Mouse (Mus musculus) cerebellum, postnatal 25 days (tissue): Measurements from ENCODE around the gene Med25.
"Not testable (repeated sequence)": the region's sequence is repeated elsewhere in the genome, so short reads cannot be mapped to it uniquely, and the experiment has no call there.

Experiments
- DNase-seq, 2 experiments: peaks; one replicate each; pipeline ENCODE4 v3.0.0; 2021; ENCODE audit warnings: mixed read lengths in 2 of 2

The Med25 gene

DNA sequence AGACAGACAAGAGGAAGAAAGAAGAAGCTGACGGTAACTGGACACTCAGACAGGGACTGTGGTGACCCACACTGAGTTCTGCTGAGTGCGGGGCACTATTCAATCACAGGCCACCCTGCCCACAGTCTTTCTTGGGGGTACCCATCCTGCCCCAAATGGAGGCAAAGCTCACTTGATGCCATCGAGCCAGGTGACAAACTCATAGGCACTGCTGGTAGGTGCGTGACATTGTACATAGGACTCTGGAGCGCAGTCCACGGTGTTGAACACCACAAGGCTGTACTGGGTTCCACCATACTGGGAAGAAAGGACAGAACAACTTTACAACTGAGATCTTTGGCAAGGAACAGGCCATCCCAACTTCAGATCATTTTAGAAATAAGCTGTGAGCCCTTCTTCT, 901 bp downstream of the Med25 start:
- no peak for DNase-seq

DNA sequence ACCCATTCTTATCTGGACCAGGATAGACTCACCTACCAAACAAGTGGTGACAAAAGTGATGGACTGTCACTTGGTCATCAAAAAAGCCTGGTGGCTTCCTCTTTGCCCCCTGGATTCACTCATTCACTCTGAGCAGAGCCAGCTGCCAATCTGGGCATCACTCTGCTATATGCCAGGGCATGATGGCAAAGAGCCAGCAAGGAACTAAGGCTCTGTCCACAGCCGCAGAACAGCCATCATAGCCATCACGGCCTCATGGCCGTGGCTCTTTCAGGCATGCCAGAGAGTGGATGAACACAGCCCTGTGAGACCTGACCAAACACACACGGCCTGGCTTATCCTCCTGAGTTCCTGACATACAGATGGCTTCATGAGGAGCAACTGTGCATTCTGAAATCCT, 1.8 kb downstream of the Med25 start:
- peak; percentile 19 to 57 for DNase-seq

DNA sequence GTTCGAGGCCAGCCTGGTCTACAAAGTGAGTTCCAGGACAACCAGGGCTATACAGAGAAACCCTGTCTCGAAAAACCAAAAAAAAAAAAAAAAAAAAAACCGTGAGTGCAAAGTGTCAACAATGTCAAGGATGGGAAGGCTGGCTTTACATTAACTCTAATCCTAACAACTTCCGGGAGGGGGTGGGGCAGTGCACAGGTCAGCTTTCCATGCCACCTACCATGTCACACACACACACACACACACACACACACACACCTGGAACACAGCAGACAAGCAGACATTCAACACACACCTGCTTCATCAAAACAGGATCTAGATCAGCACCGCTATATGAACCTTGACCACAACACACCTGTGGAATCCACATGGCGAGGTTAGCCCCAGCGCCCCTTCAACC, 2.3 kb downstream of the Med25 start:
- no peak for DNase-seq

DNA sequence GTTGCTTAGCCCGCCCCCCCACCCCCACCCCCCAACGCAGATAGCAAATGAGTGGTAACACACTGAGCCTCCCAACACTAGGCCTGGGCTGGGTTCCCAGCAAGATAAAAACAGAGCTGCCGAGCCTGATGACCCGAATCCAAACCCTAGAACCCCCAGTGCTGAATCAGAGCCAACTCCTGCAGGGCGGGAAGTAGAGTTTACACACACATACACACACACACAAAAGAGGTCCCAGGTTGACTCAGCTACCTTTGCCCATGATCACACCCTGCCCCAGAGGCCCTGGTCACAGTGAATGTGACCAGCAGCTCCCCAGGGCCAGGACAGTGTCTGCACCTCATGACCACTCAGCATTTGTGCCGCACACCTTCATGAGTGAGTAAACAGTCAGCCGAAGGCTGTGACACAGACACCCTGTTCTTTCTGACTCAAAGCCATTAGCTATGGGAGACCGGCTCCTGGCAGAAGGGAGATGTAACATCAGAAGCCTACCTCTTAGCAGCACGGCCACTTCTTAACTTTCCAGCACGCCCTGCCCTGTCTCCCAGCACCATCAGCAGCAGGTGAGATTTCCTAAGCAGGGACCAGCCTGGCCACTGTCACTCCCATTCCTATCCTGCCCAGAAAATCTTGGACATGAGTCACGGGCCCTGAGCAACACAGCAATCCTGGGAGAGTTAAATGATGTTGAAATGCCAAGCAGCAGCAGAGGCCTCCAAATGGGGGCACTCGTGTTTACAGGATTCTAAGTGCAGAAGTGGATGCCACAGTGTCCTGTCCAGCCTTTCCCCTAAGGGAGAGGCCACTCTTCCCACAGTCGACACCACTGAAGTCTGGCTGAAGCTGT, 4.0 kb downstream of the Med25 start:
- peak in 1 of 2 experiments; percentile 47 for DNase-seq

DNA sequence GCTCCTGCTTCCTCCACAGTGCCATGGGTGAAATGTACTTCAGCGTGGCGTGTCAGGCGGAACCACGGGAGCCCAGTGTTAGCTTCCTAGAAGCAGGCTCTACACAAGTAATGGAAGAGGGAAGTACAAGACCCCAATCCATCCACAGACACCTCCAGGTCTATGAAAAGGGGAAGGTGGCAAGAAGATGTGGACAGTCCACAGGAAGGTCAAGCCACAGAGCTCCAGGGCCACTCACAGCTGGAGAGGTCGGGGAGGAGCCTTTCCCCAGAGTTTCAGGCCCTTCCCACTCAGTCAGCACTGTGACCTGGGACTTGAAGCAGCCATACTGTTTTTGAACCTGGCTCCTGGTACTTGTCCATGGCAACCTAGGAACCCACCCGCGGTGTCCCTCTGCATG, 5.5 kb downstream of the Med25 start:
- DNase-seq: no peak

DNA sequence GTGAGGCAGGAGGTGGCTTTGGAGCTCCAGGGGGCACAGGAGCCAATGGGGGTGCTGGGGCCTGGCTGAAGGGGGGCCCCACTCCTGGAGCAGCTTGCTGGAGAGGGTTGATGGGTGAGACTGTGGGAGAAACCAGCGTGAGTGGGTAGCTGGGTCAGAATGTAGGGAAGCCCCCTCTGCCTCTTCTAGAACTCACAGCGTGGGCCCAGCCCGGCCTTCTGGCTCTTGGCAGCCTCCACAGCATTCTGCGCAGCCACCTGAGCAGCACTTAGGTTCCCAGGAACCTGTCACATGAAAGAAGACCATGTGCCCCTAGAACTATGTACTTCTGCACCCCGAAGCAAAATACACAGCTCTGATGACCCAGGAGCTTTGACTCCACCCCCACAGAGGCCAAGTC, 7.9 kb downstream of the Med25 start:
- DNase-seq: peak; percentile 61 to 64

DNA sequence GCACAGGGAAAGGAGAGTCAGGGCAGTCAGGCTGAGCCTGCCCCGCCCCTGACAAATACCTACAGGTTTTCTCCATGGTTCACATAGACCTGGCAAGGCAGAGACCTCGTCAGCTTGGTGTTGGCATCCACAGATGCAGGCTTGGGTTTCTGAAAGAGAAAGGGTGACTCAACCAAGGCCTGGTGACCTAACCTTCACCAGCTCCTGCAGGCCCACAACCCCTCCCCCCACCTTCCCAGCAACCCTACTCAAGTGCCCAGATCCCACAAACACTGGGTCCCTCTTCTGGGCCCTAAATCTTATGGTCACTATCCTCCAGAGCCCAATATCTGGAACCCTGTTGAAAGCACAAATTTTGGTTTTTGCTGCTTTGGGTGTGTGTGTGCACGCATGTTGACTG, 9.5 kb downstream of the Med25 start:
- no peak for DNase-seq

DNA sequence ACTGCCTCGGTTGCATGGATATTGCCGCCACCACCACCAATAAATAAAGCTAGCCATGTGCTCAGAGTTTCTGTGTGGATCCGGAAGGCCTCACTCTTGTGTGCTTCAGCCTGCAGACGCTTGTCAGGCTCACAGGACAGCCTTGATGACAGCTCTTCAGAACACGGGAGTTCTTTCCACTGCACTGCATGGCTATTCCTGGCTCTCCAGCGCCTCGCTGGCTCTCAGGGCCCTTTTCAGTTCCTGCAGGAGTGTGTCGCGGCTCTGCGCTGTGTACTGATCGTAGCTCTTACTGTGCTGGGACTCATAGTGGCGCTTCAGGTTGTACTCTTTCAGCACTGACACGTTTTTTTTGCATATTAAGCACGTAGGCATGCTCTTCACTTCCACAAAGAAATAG, 14.7 kb downstream of the Med25 start:
- no peak for DNase-seq

DNA sequence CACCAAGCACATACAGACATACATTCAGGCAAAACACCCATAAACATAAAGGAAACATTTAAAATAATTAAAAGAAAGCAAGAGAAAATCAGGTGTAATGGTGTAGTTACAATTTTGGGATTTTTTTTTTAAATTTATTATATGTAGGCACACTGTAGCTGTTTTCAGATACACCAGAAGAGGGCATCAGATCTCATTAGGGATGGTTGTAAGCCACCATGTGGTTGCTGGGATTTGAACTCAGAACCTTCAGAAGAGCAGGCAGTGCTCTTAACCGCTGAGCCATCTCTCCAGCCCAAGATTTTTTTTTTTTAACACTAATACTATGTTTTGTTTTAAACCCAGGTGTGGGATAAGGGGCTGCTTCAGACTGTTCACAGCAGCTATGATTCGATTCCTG, 20.7 kb downstream of the Med25 start:
- not testable (repeated sequence) for DNase-seq

DNA sequence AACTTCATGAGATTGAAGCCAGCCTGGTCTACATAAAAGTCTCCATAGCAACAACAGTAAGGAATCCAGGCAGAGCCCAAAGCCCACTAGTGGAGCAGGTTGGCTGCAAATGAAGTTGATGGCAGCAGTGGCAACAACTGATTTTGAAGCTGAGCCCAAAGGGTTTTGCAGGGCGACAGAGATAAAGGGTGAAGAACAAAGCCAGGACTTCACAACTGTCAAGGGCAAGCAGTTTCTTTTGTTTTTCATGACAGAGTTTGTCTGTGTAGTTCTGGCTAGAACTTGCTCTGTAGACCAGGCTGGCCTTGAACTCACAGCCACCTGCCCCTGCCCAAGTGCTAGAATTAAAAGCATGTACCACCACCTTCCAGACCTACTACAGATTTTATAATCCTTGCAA, 21.3 kb downstream of the Med25 start:
- no peak for DNase-seq

DNA sequence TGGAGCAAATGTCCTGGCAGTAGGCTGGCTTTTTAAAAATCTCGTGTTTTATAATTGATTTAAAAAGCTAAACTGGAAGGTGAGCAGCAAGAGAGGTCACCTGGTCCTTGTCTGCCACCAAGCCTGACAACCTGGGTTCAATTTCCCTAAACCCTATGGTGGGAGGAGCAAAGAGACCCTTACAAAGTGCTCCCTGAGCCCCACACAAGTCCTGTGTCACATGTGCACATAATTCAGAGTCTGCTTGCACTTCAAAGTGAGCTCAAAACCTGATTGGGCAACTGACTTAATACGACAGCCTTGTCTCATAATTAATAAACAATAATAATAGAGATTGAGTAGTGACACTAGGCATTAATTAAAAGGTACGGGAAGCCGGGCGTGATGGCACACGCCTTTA, 21.9 kb downstream of the Med25 start:
- DNase-seq: no peak

DNA sequence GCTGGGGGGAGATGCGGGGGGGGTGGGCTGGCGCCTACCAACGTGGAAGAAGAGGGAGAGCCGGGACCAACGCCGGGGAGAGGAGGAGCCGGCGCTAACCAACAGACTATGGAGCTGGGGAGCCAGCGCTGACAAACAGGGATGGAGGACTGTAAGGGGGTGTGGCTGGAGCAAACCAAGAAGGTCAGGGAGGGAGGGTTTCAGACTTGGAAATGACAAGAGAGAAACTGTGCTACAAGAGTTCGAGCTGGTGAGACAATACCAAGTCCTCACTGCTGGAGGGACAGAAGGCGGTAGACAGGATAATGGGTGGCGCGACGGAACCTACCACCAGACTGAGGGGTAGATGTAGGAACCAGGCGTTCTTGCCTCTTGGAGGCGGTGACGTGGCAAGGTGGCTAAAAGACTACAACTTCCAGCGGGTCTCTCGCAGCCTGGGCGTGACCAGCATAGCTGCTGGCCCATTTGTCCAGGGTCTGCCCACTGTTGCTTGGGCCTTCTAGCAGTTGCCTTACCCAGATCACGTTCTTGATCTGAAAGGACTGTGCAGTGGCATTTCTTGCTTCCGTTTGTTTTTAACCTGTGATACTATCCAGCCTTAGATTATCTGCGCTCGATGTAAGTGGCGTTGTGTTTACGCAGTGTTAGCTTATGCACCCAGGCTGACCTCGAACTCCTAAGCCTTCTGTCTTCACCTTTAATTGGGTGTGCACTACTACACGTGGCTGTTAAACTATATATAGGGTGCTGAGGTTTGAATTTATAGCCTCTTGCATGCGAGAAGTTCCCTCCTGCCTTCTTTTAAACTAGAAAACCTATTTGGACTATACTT, 22.6 kb downstream of the Med25 start, which contains the start of gene Ptov1:
TSS of gene Ptov1 (minus strand) at position 92 of the 832 bp plus-strand sequence.
- peak; percentile 91 to 94 for DNase-seq

DNA sequence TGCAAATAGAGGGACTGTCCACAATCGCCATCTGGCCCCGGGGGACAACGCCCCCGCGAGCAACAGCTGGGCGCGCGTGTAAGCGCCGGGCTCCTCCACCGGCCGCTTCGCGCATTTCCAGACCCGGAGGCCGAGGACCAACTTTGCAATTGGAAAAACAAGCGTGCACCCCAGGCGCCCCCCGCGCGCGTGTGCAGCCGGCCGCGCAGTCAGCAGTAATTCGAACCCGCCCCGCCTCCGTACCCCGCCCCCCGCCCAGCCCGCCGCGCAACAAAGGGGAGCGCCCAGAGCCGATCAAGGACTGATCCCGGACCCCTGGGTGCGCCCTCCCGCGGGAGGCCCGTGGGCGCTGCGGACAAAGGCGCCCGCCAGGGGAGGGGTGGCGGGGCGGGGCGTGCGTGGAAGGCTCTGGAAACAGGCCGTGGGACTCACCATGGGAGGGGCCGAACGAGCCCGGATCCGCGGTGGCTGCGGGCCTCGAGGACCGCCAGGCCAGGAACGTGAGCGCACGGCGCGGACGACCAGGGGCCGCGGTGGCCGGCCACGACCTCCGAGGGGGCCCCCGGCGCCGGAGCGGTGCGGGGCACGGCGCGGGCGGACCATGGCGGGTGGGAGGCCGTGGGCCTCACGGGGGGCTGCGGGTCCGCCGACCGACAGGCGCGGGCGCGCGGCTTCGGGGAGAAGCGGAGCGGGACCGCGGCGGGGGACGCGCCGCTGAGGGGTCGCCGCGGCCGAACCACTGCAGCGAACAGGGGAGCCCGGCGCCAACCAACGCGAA, 23.4 kb downstream of the Med25 start:
- peak; percentile 72 to 79 for DNase-seq

DNA sequence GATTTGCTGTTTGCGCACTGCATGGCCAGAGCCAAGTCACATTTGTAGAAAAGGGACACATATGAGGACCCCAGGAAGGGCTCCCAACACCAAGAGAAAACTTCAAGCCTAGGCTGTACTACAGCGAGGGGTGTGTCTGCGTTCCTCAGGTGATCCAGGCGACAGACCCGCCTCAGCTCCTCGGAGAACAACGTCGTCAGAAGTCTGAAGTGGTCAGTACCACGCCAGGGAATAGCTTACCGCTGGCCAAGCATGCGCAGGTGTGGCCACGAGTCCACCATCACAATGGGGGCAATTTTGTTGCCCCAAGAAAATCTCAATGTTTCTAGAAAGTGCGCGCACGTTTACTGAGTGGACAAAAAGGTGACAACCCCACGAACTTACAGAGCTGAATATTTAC, 24.0 kb downstream of the Med25 start:
- DNase-seq: no peak

DNA sequence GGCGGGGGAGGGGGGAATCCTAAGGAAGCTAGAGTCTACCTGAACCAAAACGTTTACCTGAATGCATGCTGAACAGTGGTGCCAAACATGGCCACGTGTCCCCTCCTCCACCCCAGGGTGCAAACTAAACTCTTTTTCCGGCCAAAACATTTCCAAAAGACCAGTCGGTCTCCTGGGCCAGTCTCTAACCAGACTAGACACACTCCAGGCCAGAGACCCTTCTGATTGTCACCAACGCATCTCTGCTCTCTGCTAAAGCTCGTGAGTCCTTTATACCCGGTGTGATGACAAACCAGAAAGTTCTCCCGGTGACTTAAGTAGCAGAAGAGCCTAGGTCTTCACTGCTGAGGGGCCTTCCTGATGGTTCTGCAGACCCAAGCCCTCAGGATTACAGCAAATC, 24.7 kb downstream of the Med25 start:
- DNase-seq: no peak

DNA sequence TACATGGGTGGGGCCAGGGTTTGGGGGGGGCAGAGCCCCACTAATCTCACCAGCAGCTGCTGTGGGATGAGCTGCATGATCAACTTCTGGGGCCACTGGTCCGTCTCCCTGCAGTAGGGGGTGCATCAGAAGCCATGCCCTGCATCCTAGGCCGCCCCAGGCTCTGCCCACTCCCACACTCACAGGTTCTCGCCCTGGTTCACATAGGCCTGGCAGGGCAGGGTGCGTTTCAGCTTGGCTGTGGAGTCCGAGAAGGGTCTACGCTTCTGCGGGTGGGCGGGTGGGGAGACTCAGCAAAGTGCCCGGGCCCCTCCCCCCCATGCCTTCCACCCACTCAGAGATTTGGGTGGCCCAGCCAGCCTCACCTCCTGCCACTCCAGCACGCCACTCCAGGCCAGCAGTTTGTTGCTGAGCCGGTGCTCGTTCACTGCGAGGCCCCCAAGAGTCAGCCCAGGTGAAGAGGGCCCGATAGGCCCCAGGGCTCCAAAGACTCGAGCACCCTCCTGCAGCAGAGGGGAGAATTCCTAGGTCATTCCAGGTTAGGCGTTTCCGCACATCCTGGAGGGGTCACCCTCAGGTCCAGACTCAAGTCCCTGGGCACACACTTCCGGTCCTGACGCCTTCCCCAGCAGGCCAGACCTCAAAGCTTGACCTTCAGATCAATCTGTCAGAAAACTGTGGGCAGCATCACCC, 25.4 kb downstream of the Med25 start:
- DNase-seq: no peak

DNA sequence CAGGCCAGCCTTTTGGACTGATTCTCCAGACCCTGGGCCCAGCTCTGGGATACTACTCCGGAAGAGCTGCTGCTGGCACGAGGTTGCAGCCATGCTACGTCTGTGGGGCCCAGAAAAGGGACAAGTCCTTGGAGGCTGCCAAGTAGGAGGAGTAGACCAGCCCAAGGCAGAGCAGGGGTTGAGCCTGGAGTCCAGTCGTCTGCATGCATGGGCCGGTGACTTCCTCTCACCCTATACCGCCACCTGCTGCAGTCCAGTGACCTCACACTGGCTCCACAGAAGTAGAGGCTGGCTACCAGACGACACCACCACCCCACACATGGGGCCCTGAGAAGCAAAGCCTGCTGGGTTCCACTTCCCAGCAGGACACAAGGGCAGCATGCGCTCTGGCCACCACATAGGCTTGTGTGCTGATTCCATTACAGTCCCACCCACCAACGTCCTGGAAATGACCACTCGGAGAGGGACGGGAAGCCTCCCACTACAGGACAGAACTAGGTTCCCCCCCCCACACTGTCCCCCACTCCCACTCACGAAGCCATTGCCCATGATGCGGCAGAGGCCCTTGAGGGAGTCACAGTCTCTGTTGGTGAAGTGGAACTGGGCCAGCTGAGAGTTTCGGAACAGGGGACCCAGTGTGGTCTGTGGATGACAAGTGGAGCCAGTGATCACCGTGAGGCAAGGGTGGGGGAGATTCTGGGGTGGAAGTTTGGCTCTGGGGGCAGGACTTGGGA, 26.1 kb downstream of the Med25 start:
- peak in 1 of 2 experiments; percentile 60 for DNase-seq

DNA sequence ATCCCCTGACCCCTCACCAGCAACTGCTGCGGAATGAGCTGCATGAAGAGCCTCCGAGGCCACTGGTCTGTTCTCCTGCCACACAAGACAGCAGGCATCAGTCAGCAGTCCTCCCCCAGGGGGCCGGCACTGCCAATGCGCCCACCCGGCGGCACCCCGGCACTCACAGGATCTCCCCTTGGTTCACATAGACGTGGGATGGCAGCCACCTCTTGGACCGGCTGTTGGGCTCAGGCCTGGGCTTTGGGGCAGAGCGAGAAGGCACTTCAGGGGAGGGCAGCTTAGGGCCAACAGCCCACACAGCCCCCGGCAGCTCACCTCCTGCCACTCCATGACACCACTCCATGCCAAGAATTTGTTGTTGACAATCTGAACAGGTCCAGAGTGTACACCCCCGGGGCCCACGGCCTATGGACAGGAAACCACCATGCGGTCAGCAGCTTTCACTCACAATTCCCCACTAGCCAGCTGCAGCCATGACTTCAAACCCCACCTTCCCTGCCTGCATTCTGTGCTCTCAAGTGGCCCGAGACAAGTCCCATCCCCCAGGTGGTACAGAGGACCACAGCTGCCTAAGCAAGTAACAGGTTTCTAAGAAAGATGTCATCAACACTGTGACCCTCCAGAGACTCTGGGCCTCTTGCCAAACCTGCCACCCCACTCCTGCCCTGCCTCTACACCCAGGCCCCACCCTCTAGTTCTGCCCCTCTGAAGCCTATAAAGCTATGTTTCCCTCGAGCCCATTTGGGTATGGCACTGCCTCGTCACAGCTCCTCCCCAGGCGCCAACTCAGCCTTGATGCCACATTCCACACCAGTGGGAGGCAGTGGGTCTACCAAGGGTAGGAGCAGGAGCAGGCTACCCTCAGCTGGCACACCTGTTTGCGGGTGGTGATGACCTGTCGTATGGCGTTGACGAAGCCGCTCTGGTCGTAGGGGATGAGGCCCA, 27.6 kb downstream of the Med25 start:
- peak; percentile 40 to 55 for DNase-seq

DNA sequence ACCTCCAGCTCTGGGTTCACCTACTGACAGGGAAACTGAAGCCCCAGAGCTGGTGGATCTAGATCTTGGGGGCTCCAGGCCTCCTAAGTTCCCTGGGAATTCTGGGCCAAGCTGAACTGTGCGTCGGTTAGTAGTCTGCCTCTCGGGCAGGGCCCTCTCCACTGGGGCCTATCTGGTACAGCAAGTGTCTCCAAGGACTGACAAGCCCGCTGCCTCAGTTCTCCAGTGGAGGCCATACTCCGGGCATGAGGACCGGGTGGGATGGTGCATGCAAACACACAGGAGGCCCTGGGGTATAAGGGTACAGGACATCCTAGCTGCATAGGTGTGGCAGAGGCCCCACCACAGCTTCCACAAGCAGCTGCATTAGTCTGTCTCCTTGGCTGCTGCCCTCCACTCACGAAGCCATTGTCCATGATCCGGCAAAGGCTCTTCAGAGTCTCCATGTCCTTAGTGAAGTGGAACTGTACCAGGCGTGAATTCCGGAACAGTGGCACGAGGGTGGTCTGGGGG, 28.5 kb downstream of the Med25 start:
- no peak for DNase-seq

DNA sequence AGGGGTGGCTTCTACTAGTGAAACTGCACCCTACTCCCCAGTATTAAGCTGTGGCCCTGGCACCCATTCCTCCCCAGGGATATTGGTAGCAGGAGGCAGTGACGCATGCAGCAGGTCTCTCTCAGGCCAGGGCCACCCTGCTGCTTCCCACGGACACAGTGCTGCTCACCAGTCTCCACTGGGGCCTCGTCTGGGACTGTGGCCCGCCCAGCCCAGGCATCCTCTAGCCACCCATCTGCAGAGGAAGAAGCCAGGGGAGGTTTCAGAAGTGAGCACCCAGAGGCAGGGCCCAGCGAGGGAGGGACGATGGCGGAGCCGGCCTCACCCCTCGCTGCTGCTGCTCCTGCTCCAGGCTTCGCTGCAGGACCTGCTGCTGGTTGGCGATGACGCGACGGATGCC, 29.3 kb downstream of the Med25 start:
- no peak for DNase-seq
